Mouse (Mus musculus) brain, adult 2 months (tissue): ENCODE data around the gene Tpsg1.

Experiments used
- DNase-seq: peaks from one replicate; pipeline ENCODE4 v3.0.0; 2011; ENCODE audit warnings: low read depth, low spot score

The Tpsg1 gene

GRCm38 (mm10) chr17:25407352-25407751, 38.3 kb downstream of the Tpsg1 start:
- DNase-seq, result peak; percentile 38

- DNase-seq, result no peak
Measured at GRCm38 (mm10) chr17:25408302-25408999, 39.4 kb downstream of the Tpsg1 start.

- peak; percentile 30 for DNase-seq
Measured at GRCm38 (mm10) chr17:25409621-25410020, 40.5 kb downstream of the Tpsg1 start.

- no peak for DNase-seq
Measured at GRCm38 (mm10) chr17:25410180-25410579, 41.1 kb downstream of the Tpsg1 start.

- DNase-seq, result no peak
Measured at GRCm38 (mm10) chr17:25410786-25411185, 41.7 kb downstream of the Tpsg1 start.

GRCm38 (mm10) chr17:25411251-25411650, 42.2 kb downstream of the Tpsg1 start:
- peak; percentile 75 for DNase-seq

- DNase-seq, result no peak
Measured at GRCm38 (mm10) chr17:25414209-25414608, 45.1 kb downstream of the Tpsg1 start.

- DNase-seq, result no peak
Measured at GRCm38 (mm10) chr17:25414917-25415316, 45.8 kb downstream of the Tpsg1 start.

GRCm38 (mm10) chr17:25415421-25415913, 46.4 kb downstream of the Tpsg1 start:
- no peak for DNase-seq

GRCm38 (mm10) chr17:25416219-25416618, 47.1 kb downstream of the Tpsg1 start:
- no peak for DNase-seq

- peak; percentile 25 for DNase-seq
Measured at GRCm38 (mm10) chr17:25417990-25418389, 48.9 kb downstream of the Tpsg1 start.

GRCm38 (mm10) chr17:25418926-25419325, 49.9 kb downstream of the Tpsg1 start:
- peak; percentile 79 for DNase-seq

GRCm38 (mm10) chr17:25420998-25421397, 51.9 kb downstream of the Tpsg1 start:
- DNase-seq, result peak; percentile 49
